12 mouse cellular contexts compared by ENCODE assay signal in genomic region chr16:34936339-34936810, GRCm38 (mm10).
DNase-seq lines count a peak whose midpoint lies in the region; ATAC-seq and TF ChIP-seq lines count a peak whose summit lies in the region.
"Had no signal": no experiment of that assay in that cellular context is flagged by ENCODE, and none has a peak within 500 bp of the region (broad histone marks: within the 10 kb centered on the region; RNA-seq: fewer than 3 reads in every experiment).

No protein-coding gene starts in this region.

- H3K36me3 ChIP-seq in hindbrain, embryonic 12.5 days = no peaks in the 10 kb centered on the region
- H3K36me3 ChIP-seq in hindbrain, embryonic 11.5 days (ENCODE audit: control insufficient read depth, insufficient read depth, low read length) = no peaks in the 10 kb centered on the region
- no peaks in the 10 kb centered on the region for H3K36me3 ChIP-seq in embryonic facial prominence, embryonic 10.5 days (replicated peaks)
- H3K36me3 ChIP-seq in embryonic facial prominence, embryonic 13.5 days = no peaks in the 10 kb centered on the region
- no peaks in the 10 kb centered on the region for H3K36me3 ChIP-seq in limb, embryonic 15.5 days

- H3K27ac ChIP-seq in hindbrain, embryonic 12.5 days = peak overlapping the region; percentile 55
- no peak overlapping the region for H3K27ac ChIP-seq in hindbrain, embryonic 11.5 days (ENCODE audit: low read depth, low read length)
- H3K27ac ChIP-seq in embryonic facial prominence, embryonic 10.5 days (replicated peaks) = peak overlapping the region; percentile 75
- peak overlapping the region; percentile 88 for H3K27ac ChIP-seq in embryonic facial prominence, embryonic 13.5 days
- H3K27ac ChIP-seq in limb, embryonic 15.5 days = peak overlapping the region; percentile 83
- no peak overlapping the region for H3K27ac ChIP-seq in layer of hippocampus, adult 2 months

- no peak overlapping the region for H3K4me2 ChIP-seq in hindbrain, embryonic 12.5 days (replicated peaks)
- no peak overlapping the region for H3K4me2 ChIP-seq in hindbrain, embryonic 11.5 days (replicated peaks; ENCODE audit: low read depth, low read length)
- peak overlapping the region; percentile 17; the same call in 1 of the 2 replicates for H3K4me2 ChIP-seq in embryonic facial prominence, embryonic 13.5 days
- H3K4me2 ChIP-seq in limb, embryonic 15.5 days = no peak overlapping the region

- no peaks in the 10 kb centered on the region for H3K9me3 ChIP-seq in hindbrain, embryonic 12.5 days (replicated peaks)
- no peaks in the 10 kb centered on the region for H3K9me3 ChIP-seq in hindbrain, embryonic 11.5 days (ENCODE audit: control insufficient read depth, low read length)
- no peaks in the 10 kb centered on the region for H3K9me3 ChIP-seq in embryonic facial prominence, embryonic 10.5 days
- no peaks in the 10 kb centered on the region for H3K9me3 ChIP-seq in embryonic facial prominence, embryonic 13.5 days
- H3K9me3 ChIP-seq in limb, embryonic 15.5 days = no peaks in the 10 kb centered on the region

- H3K4me1 ChIP-seq in hindbrain, embryonic 12.5 days = peaks cover 17% of the 10 kb centered on the region
- no peaks in the 10 kb centered on the region; the same call in 1 of the 2 replicates for H3K4me1 ChIP-seq in hindbrain, embryonic 11.5 days (replicated peaks; ENCODE audit: control insufficient read depth, insufficient read depth, low read length)
- H3K4me1 ChIP-seq in embryonic facial prominence, embryonic 10.5 days = peaks cover 58% of the 10 kb centered on the region
- H3K4me1 ChIP-seq in embryonic facial prominence, embryonic 13.5 days = peaks cover 53% of the 10 kb centered on the region
- peaks cover 50% of the 10 kb centered on the region for H3K4me1 ChIP-seq in limb, embryonic 15.5 days

- 56% methylated on average over 9 of the region's 9 CpGs for WGBS in hindbrain, embryonic 12.5 days
- 45% methylated on average over 9 of the region's 9 CpGs for WGBS in hindbrain, embryonic 11.5 days
- WGBS in embryonic facial prominence, embryonic 10.5 days = 55% methylated on average over 9 of the region's 9 CpGs
- WGBS in embryonic facial prominence, embryonic 13.5 days = 33% methylated on average over 9 of the region's 9 CpGs
- WGBS in limb, embryonic 15.5 days = 27% methylated on average over 9 of the region's 9 CpGs

- no peak for ATAC-seq in hindbrain, embryonic 12.5 days (ENCODE audit: low FRiP score)
- no peak for ATAC-seq in hindbrain, embryonic 11.5 days (ENCODE audit: low FRiP score)
- no peak for ATAC-seq in embryonic facial prominence, embryonic 13.5 days (ENCODE audit: insufficient number of reproducible peaks, insufficient read depth, low FRiP score, low TSS enrichment, low read depth)
- ATAC-seq in limb, embryonic 15.5 days (ENCODE audit: insufficient number of reproducible peaks, low FRiP score, low TSS enrichment, low read depth) = no peak
- ATAC-seq in megakaryocyte-erythroid progenitor cell, adult 5-6 weeks (replicated peaks; ENCODE audit: low FRiP score, low TSS enrichment, poor library complexity, severe bottlenecking) = no peak

- DNase-seq in hindbrain, embryonic 11.5 days (ENCODE audit: low spot score) = no peak
- no peak for DNase-seq in embryonic facial prominence, embryonic 10.5 days (ENCODE audit: low spot score)
- no peak for DNase-seq in layer of hippocampus, adult 2 months (ENCODE audit: low spot score in 2 of 2)
- no peak for DNase-seq in layer of hippocampus, postnatal 14 days (ENCODE audit: low spot score in 2 of 2)
- DNase-seq: adrenal gland, postnatal 14 days; spleen, adult 18-20 months; thymus, postnatal 25 days had no signal

- H3K9ac ChIP-seq in hindbrain, embryonic 12.5 days = no peak overlapping the region
- H3K9ac ChIP-seq in hindbrain, embryonic 11.5 days (ENCODE audit: low read depth, low read length) = no peak overlapping the region
- H3K9ac ChIP-seq in embryonic facial prominence, embryonic 13.5 days = no peak overlapping the region
- H3K9ac ChIP-seq in limb, embryonic 15.5 days = no peak overlapping the region

- H3K27me3 ChIP-seq in hindbrain, embryonic 12.5 days = no peaks in the 10 kb centered on the region
- H3K27me3 ChIP-seq in hindbrain, embryonic 11.5 days (ENCODE audit: control insufficient read depth, insufficient read depth, low read length) = no peaks in the 10 kb centered on the region
- 0 out of 2 replicates have a peak, but pooled peaks cover 4% of the 10 kb centered on the region for H3K27me3 ChIP-seq in embryonic facial prominence, embryonic 10.5 days (replicated peaks; ENCODE audit: low read depth, poor library complexity, severe bottlenecking)
- no peaks in the 10 kb centered on the region for H3K27me3 ChIP-seq in embryonic facial prominence, embryonic 13.5 days
- peaks cover 4% of the 10 kb centered on the region; the same call in 1 of the 2 replicates for H3K27me3 ChIP-seq in limb, embryonic 15.5 days

- TF ChIP-seq CTCF in layer of hippocampus, adult 2 months (conservative IDR thresholded peaks at IDR 0.05) = no peak

- no peak overlapping the region for H3K4me3 ChIP-seq in hindbrain, embryonic 12.5 days
- no peak overlapping the region for H3K4me3 ChIP-seq in hindbrain, embryonic 11.5 days (ENCODE audit: low read depth, low read length)
- H3K4me3 ChIP-seq in embryonic facial prominence, embryonic 10.5 days = no peak overlapping the region
- no peak overlapping the region for H3K4me3 ChIP-seq in embryonic facial prominence, embryonic 13.5 days
- H3K4me3 ChIP-seq in limb, embryonic 15.5 days = no peak overlapping the region
- no peak overlapping the region for H3K4me3 ChIP-seq in layer of hippocampus, adult 2 months
- H3K4me3 ChIP-seq: myocyte had no signal

Comparison
In these comparisons a context has a peak if more than half of its experiments do, and no peak if none do; other contexts are left out.
1. H3K27ac ChIP-seq: peak in hindbrain, embryonic 12.5 days (single experiment), embryonic facial prominence, embryonic 10.5 days (single experiment), embryonic facial prominence, embryonic 13.5 days (single experiment) and limb, embryonic 15.5 days (single experiment); none in hindbrain, embryonic 11.5 days (single experiment) and layer of hippocampus, adult 2 months (single experiment).